Mouse (Mus musculus) lung, adult 2 months (tissue): Measurements from ENCODE around the gene Polr2j. TPM values are rescaled to one million over a fixed set of nuclear protein-coding genes. Genes with fewer than 3 reads are reported as not detected.

Experiments
- DNase-seq: peaks from one replicate; pipeline ENCODE4 v3.0.0; 2022
- H3K4me1 ChIP-seq: fragments of 200-500 bp; 2 replicates; pipeline ENCODE4 v1.6.1; 2011; ENCODE audit warnings: low read length; ENCODE audit not compliant: control insufficient read depth, insufficient read depth
- H3K4me3 ChIP-seq: fragments of 200-500 bp; replicated peaks from 2 replicates; pipeline ENCODE3; 2011; ENCODE audit warnings: low read depth, mild to moderate bottlenecking, control low read depth, low read length; ENCODE audit errors: extremely low read depth
- CTCF ChIP-seq: fragments of 200-500 bp; IDR thresholded peaks from 2 replicates; pipeline ENCODE4 v1.5.1; 2011; ENCODE audit warnings: mild to moderate bottlenecking, low read length, control low read depth; ENCODE audit not compliant: insufficient read depth
- POLR2A ChIP-seq: fragments of 200-500 bp; IDR thresholded peaks from 2 replicates; pipeline ENCODE4 v1.6.1; 2011; ENCODE audit warnings: low read depth, mild to moderate bottlenecking, control low read depth, low read length, borderline replicate concordance; ENCODE audit errors: extremely low read depth
- WGBS: fragments of 180-500 bp; shearing (Covaris S2); methylation state at CpG from one replicate; pipeline ENCODE4 v1.1.7; 2018; 5-methylcytosine and 5-hydroxymethylcytosine counted together
- polyA plus RNA-seq: library from polyadenylated mRNA; depleted of rRNA; stranded (reverse); fragments of >200 nt; gene quantifications from 2 replicates; pipeline ENCODE4 v1.2.3, GENCODE M21; 2012; rRNA removed

Polr2j gene
- polyA plus RNA-seq, 1 experiment: 37.1 TPM

DNA sequence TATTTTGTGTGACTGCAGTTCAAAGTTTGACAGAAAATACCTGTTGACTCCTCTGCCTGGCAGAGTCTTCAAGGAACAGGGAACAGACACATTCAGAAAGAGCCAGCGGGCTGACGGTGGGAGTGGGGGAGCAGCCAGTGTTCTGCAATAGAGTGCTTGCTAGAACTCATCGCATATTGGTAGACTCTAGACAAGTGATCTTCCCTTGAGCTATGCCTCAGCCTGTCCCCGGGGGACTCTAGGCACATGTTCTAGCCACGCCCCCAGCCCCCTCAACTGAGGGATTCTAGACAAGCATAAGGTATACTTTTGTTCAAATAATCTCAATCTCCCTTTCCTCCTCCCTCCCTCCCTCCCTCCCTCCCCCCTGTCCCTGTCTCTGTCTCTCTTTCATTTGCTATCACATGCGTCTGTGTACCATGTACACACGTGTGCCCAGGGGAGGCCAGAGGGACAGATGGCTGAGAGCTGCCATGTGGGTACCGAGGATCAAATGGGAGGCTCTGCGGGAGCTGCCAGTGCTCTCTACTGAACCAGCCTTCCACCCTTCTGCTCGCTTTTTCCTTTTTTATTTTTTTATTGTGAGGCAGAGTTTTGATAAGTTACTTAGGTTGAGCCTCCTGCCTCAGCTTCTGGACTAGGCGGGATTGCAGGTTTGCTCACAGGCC is 47.5 kb downstream of the Polr2j start:
- Histone ChIP-seq H3K4me1 (peaks cover 2% of the 10 kb centered on the region; the same call in 1 of the 2 replicates), H3K4me3 (no peak overlapping the region)
- 88% methylated on average over 11 of the region's 11 CpGs for WGBS
- no peak for DNase-seq
- TF ChIP-seq POLR2A (no peak), CTCF (no peak)

DNA sequence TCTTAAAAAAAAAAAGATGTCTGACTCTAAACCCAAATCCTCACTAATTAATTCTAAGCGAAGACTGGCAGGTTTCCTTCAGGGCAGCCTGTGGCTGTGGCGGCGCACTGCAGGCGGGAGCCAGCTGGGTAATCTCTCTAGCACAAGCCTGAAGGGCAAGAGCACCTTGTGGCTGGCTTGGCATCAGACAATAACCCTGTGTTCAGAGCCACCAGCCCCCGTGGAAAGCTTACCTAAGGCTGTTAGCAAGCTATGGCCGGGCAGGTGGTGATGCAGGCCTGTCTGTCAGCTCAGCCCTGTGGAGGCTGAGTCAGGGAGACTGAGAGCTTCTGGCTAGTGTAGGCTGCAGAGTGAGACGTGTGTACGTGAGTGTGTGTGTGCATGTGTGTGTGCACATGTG is 48.8 kb downstream of the Polr2j start:
- peaks cover 4% of the 10 kb centered on the region; the same call in 1 of the 2 replicates for H3K4me1 ChIP-seq
- WGBS: 81% methylated on average over 8 of the region's 8 CpGs
- no peak for DNase-seq
- no peak for TF ChIP-seq CTCF
- TF ChIP-seq POLR2A: no peak
- H3K4me3 ChIP-seq: no peak overlapping the region

DNA sequence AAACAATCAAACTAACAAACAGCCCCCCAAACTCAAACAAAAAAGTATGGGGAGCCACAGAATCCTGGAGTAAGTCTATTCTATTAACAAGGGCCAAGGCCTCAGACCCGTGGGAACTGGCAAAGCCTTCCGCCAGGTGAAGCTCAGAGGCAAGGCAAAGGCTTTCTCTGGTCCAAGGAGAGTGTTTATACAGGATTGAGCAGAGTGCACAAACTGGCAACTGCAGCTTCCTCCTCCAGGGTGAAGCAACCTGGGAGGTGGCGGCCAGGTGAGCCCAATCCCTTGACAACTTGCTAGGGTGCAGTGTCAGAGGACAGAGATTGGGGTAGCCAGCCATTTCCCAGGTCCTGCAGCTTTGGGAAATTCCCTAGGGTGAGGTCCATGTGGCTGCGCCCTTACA is 50.9 kb downstream of the Polr2j start:
- peaks cover 12% of the 10 kb centered on the region for H3K4me1 ChIP-seq
- TF ChIP-seq CTCF (no peak), POLR2A (no peak)
- 93% methylated on average over 4 of the region's 4 CpGs for WGBS
- H3K4me3 ChIP-seq: no peak overlapping the region
- DNase-seq: no peak

DNA sequence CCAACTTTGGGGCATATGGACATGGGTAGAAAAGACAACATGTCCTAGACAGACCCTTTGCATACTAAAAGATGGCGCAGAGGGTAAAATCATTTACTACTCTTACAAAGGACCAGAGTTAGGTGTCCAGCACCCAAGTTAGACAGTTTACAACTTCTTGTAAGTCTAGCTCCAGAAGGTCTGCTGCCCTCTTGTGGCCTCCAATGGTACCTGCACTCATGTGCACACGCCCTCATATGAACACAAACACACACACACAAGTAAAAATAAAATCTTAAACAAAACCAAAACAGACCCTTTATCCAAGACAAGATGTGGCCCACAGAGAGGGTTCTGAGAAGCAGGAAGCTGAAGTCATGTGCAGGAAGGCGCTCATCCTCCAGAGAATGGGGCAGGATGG is 51.6 kb downstream of the Polr2j start:
- no peak for DNase-seq
- H3K4me1 ChIP-seq: peaks cover 13% of the 10 kb centered on the region
- WGBS: 97% methylated on average over 3 of the region's 3 CpGs
- H3K4me3 ChIP-seq: no peak overlapping the region
- TF ChIP-seq CTCF: peak; percentile 40
- no peak for TF ChIP-seq POLR2A

DNA sequence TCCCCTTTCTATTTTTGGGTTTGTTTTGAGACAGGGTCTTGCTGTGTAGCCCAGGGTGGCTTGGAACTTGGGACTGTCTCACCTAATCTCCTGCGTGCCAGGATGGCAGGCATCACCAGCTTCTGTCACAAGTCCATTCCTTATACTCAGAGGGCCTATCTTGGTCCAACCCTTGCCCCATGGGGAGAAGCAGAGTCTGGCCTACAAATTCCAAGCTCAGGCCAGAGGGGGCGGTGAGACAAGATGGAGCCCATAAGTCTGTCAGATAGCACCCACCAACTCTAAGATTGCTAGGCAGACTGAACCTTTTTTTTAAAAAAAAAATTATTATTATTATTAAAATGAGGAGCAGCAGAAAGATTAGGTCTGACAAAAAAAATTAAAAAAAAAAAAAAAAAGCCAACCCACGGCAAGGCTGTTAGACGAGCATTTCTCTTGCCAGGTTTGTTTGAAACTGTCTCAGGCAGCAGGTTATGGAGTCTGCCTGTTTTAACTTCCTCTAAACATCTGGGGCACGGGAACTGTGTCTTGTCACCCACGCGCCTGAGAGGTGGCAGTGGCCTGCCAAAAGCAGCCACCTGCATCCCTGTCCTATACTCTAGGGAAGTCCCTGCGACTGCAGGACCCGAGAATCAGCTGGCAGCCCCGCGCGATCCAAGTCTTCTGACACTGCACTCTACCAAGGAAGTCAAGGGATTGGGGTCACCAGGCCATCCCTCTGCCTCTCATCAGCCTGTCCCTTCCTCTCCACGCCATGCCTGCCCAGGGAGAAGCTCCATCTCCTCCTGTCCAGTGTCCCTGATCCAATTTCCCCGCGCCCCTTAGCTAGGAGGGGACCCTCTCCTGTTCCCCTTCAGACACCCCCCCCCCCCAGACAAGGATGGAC is 53.4 kb downstream of the Polr2j start:
- DNase-seq: peak; percentile 54
- H3K4me1 ChIP-seq: peaks cover 20% of the 10 kb centered on the region
- WGBS: 11% methylated on average over 15 of the region's 15 CpGs
- TF ChIP-seq CTCF: no peak
- no peak for TF ChIP-seq POLR2A
- H3K4me3 ChIP-seq: peak overlapping the region; percentile 80

DNA sequence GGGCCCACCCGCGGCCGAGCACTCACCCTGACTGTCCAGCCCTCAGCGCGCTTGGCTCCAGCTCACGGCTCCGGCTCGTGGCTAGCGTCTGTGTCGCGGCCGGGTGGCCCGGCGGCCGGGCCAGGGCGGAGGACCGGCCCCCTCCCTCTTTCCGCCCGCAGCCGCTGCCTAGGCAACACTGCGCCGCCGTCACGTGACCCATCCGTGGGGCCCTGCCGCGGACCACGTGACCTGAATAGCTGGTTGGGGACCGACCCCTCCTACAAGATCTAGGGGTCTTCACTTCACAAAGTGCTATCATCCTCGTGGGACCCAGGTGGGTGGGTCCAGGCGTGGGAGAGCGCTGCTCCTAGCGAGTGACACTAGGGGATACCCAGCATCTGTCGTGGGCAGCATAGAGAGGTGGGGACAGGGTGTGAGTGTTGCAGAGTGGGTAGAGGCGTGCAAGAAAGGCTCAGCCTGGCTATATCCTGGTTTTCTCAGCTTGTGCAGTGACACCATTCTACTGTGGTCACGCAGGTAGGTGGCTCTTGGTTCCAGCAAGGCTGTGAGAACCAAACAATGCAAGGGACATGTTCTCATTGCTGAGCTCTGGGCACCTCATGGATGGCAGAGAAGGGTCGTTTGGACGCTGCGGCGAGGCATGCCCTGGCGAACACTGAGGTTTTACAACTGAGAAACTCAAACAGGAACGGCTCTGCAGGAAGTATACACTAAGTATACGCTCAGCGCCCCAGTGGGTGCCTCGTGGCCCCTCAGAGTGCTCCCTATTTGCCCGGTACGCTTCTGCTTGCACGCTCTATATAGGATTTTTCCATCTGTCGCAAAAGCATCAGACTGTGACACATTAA is 54.3 kb downstream of the Polr2j start, which contains the start of gene Orai2:
Gene Orai2 (minus strand): TSS at position 202 of the 851 bp plus-strand sequence.
- Histone ChIP-seq H3K4me1 (peaks cover 20% of the 10 kb centered on the region), H3K4me3 (peak within 1 kb of the TSS; percentile 80)
- DNase-seq: peak; percentile 84
- TF ChIP-seq CTCF (no peak), POLR2A (0 out of 2 replicates have a peak, but pooled peaks have one; percentile 2)
- 2% methylated on average over 49 of the region's 49 CpGs for WGBS

DNA sequence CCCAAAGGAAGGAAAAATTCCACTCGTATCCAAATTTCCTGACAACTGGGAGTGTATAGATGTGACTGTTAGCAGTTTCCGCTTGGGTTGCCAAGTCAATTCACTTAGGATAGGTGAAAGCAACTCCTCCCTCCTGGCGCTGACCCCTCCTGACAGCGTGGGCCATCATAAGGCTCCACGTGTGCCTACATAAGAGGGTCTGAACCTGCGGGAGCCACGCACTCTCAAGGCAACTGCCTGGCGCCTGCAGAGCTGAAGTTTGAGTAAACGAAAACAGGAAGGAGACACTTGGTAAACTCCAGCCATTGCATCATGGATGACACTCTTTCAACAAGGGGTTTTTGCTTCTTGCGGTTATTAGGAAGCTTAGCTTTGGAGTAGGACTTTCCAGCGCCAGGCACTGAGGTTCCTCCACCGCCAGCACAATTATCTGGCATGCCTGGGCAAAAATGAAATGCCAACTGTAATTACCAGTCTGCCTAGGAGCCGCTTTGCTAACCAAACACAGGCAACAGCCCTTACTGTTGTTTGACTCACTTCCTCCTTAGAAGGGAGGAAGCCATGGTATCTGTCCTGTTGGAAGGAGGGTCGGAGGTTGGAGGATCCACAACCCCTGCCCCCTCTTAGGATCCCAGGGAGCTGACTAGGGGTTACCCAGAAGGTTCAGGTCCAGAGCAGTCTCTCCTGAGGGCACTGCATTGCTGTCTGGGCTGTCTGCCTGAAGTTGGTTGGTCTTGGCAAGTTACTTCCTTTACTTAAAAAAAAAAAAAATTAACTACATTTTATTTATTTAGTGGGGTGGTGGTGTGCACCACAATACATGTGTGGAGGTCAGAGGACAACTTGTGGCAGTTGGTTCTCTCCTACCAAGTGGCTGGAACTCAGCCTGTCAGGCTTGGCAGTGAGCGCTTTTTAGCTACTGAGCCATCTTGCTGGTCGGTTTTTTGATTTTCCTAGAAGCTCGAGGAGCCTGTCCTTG is 55.2 kb downstream of the Polr2j start:
- H3K4me3 ChIP-seq: peak overlapping the region; percentile 47
- peak; percentile 45 for DNase-seq
- 15% methylated on average over 17 of the region's 17 CpGs for WGBS
- TF ChIP-seq POLR2A (peak; percentile 30; the same call in 1 of the 2 replicates), CTCF (no peak)
- H3K4me1 ChIP-seq: peaks cover 20% of the 10 kb centered on the region

Other genes with a start within 250 kb of the Polr2j start
- 541 and 589 TPM in 2 replicates for gene Hspb1, start 228.7 kb upstream of the Polr2j start, polyA plus RNA-seq
- gene Ywhag, start 182.0 kb upstream of the Polr2j start, polyA plus RNA-seq: 66.2 and 80.3 TPM in 2 replicates
- gene Ssc4d, start 142.1 kb upstream of the Polr2j start, polyA plus RNA-seq: 3.6 and 3.9 TPM in 2 replicates
- 0.08 TPM in 1 of 2 replicates, not detected in the other for gene Zp3, start 136.5 kb upstream of the Polr2j start, polyA plus RNA-seq
- gene Dtx2, start 121.8 kb upstream of the Polr2j start, polyA plus RNA-seq: 23.9 and 29.9 TPM in 2 replicates
- gene Upk3b, start 78.1 kb upstream of the Polr2j start, polyA plus RNA-seq: 62.7 and 76.3 TPM in 2 replicates
- 4.2 TPM in 1 of 2 replicates, not detected in the other for gene Upk3bl, start 62.1 kb upstream of the Polr2j start, polyA plus RNA-seq
- 11.8 and 16.1 TPM in 2 replicates for gene Rasa4, start 32.7 kb upstream of the Polr2j start, polyA plus RNA-seq
- gene Lrwd1, start 19.4 kb downstream of the Polr2j start, polyA plus RNA-seq: 32.3 and 35.4 TPM in 2 replicates
- 15.1 TPM in 2 replicates for gene Alkbh4, start 19.5 kb downstream of the Polr2j start, polyA plus RNA-seq
- gene Orai2, start 54.1 kb downstream of the Polr2j start, polyA plus RNA-seq: 39.2 and 51.0 TPM in 2 replicates
- gene Prkrip1, start 82.3 kb downstream of the Polr2j start, polyA plus RNA-seq: 8.9 and 11.0 TPM in 2 replicates
- gene Sh2b2, start 129.9 kb downstream of the Polr2j start, polyA plus RNA-seq: 11.5 and 12.6 TPM in 2 replicates